Mouse (Mus musculus): ENCODE results near the gene Rbfox3. TPM values are rescaled to one million over a fixed set of nuclear protein-coding genes. Genes with fewer than 3 reads are reported as not detected.
A peak's percentile ranks its signal among the peaks of the same experiment; 100 is the strongest.

The Rbfox3 gene
- polyA plus RNA-seq, 1 experiment from 2014 or later: 7.6 TPM

DNA sequence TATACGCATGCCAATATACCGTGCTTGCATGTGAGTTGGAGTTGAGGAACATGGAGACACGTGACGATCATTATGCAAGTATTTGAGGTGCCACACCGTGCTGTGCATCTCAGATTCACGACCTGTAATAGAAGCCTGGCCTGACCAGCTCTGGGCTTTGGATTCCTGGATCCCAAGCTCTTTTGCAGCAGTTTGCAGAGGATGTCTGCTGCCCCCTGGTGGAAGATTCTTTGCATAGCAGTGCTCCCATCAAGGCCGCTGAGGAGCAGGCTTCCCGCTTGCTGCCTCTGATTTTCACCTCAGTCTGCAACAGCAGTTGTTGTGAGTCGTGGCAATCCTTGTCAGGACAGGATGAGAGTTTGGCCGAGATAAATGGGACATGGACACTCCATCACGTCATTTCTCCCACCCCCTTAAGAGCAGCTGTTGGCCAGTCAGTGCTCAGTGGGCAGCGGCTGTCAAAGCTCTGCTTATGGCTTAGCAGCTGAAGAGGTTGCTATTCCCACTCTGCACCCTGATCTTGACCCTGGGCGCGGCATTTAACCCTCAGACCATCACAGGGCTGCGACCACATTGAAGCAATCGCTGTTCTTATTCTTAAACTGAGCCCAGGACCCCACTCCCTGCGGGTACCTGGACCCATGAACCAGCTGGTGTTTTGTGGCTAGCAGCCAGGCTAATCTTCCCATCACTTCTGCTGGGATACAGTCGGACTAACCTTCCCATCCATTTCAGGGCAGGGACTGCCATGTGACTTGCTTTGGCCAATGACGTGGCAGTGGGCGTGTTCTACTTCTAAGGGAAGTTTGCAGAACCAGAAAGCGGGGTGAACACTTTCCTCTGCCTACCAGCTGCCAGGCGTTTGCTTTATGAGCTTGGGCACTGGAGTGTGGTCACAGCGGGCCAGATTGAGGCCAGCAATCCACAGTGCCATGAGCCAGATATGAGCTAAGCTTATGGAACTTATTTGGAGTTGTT lies 172.3 kb downstream of the Rbfox3 start:
- Histone ChIP-seq H3K9me3 (replicated peaks) (no peaks in the 10 kb centered on the region), H3K4me3 (peak overlapping the region; percentile 46), H3K27ac (replicated peaks) (peak overlapping the region; percentile 68), H3K4me1 (peaks cover 76% of the 10 kb centered on the region), H3K27me3 (ENCODE audit: low read depth, poor library complexity, severe bottlenecking) (peaks cover 13% of the 10 kb centered on the region), H3K36me3 (no peaks in the 10 kb centered on the region)
- DNase-seq (ENCODE audit: low spot score): peak; percentile 86
- 11% methylated on average over 23 of the region's 23 CpGs for WGBS

- WGBS: 28% methylated on average over 6 of the region's 7 CpGs
- Histone ChIP-seq H3K27ac (replicated peaks) (no peak overlapping the region), H3K9me3 (replicated peaks) (no peaks in the 10 kb centered on the region), H3K4me1 (peaks cover 69% of the 10 kb centered on the region), H3K4me3 (no peak overlapping the region), H3K36me3 (no peaks in the 10 kb centered on the region), H3K27me3 (ENCODE audit: low read depth, poor library complexity, severe bottlenecking) (peaks cover 5% of the 10 kb centered on the region)
- no peak for DNase-seq (ENCODE audit: low spot score)
Measured at GRCm38 (mm10) chr11:118738323-118738722, 173.1 kb downstream of the Rbfox3 start.

- WGBS: 76% methylated on average over 3 of the region's 3 CpGs
- Histone ChIP-seq H3K9me3 (replicated peaks) (no peaks in the 10 kb centered on the region), H3K27me3 (ENCODE audit: low read depth, poor library complexity, severe bottlenecking) (no peaks in the 10 kb centered on the region; the same call in 1 of the 2 replicates), H3K27ac (replicated peaks) (no peak overlapping the region), H3K36me3 (no peaks in the 10 kb centered on the region), H3K4me3 (no peak overlapping the region), H3K4me1 (peaks cover 73% of the 10 kb centered on the region)
- DNase-seq (ENCODE audit: low spot score): no peak
Measured at GRCm38 (mm10) chr11:118737821-118738220, 173.6 kb downstream of the Rbfox3 start.

GRCm38 (mm10) chr11:118736993-118737392 lies 174.4 kb downstream of the Rbfox3 start:
- H3K4me3 ChIP-seq: no peak overlapping the region
- H3K27me3 ChIP-seq (ENCODE audit: low read depth, poor library complexity, severe bottlenecking): no peaks in the 10 kb centered on the region; the same call in 1 of the 2 replicates
- WGBS: 89% methylated on average over 4 of the region's 4 CpGs
- H3K27ac ChIP-seq (replicated peaks): no peak overlapping the region
- no peaks in the 10 kb centered on the region for H3K9me3 ChIP-seq (replicated peaks)
- H3K4me1 ChIP-seq: peaks cover 74% of the 10 kb centered on the region
- no peaks in the 10 kb centered on the region for H3K36me3 ChIP-seq
- DNase-seq (ENCODE audit: low spot score): no peak

GRCm38 (mm10) chr11:118731655-118732054 lies 179.7 kb downstream of the Rbfox3 start:
- Histone ChIP-seq H3K36me3 (no peaks in the 10 kb centered on the region; the same call in 1 of the 2 replicates), H3K27ac (replicated peaks) (no peak overlapping the region), H3K4me1 (peaks cover 65% of the 10 kb centered on the region), H3K4me3 (no peak overlapping the region), H3K9me3 (replicated peaks) (no peaks in the 10 kb centered on the region), H3K27me3 (ENCODE audit: low read depth, poor library complexity, severe bottlenecking) (no peaks in the 10 kb centered on the region; the same call in 1 of the 2 replicates)
- WGBS: 92% methylated on average over 5 of the region's 5 CpGs
- DNase-seq (ENCODE audit: low spot score): no peak

DNA sequence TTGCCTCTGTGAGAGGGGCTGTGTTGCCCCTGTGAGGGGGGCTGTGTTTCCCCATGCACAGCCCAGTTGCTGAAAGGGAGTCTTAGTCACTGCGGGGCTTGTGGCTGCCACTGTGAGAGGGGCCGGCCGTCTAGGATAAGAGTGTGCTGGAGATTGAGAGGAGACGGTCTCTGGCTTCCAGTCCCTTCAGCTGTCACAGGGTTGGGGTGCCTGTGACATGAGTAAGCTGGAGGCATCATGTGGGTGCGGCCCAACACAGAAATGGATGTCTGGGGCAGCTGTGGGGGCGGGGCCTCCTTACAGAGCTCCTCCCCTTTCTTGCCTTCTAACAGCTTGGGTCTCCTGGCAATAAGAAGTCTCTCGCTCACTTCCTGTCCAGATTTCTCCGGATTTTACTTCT lies 182.0 kb downstream of the Rbfox3 start:
- Histone ChIP-seq H3K36me3 (no peaks in the 10 kb centered on the region; the same call in 1 of the 2 replicates), H3K4me1 (peaks cover 57% of the 10 kb centered on the region), H3K4me3 (no peak overlapping the region), H3K27me3 (ENCODE audit: low read depth, poor library complexity, severe bottlenecking) (no peaks in the 10 kb centered on the region), H3K9me3 (replicated peaks) (no peaks in the 10 kb centered on the region), H3K27ac (replicated peaks) (peak overlapping the region; percentile 39; the same call in 1 of the 2 replicates)
- WGBS: 46% methylated on average over 8 of the region's 8 CpGs
- no peak for DNase-seq (ENCODE audit: low spot score)

GRCm38 (mm10) chr11:118728797-118729196 lies 182.6 kb downstream of the Rbfox3 start:
- no peak overlapping the region for H3K4me3 ChIP-seq
- H3K36me3 ChIP-seq: no peaks in the 10 kb centered on the region; the same call in 1 of the 2 replicates
- H3K9me3 ChIP-seq (replicated peaks): no peaks in the 10 kb centered on the region
- DNase-seq (ENCODE audit: low spot score): no peak
- peaks cover 57% of the 10 kb centered on the region for H3K4me1 ChIP-seq
- WGBS: 81% methylated on average over 12 of the region's 12 CpGs
- H3K27me3 ChIP-seq (ENCODE audit: low read depth, poor library complexity, severe bottlenecking): no peaks in the 10 kb centered on the region
- H3K27ac ChIP-seq (replicated peaks): peak overlapping the region; percentile 71

DNA sequence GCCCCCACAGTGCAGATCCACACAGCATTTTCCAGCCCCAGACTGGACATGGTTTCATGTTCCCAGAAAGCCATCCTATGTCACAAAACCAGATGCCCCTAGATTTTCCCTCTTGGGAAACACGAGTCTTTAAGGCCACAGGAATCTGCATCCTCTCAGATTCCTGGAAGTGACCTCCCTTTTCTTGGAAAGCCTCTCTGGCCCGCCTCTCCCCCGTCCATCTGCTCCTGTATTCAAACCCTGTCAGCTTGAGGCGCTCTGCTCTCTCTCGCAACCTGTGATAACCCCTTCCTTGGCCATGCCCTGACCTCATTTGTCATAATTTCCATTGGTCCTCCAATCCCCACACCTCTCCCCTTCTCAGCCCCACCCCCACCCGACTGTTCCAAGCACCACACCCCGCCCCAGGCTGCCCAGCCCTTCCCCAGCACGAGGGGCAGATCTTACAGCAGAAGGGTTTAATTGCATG lies 183.3 kb downstream of the Rbfox3 start:
- no peaks in the 10 kb centered on the region for H3K9me3 ChIP-seq (replicated peaks)
- H3K27ac ChIP-seq (replicated peaks): peak overlapping the region; percentile 71
- H3K27me3 ChIP-seq (ENCODE audit: low read depth, poor library complexity, severe bottlenecking): no peaks in the 10 kb centered on the region
- H3K36me3 ChIP-seq: no peaks in the 10 kb centered on the region; the same call in 1 of the 2 replicates
- DNase-seq (ENCODE audit: low spot score): peak; percentile 20
- no peak overlapping the region for H3K4me3 ChIP-seq
- 31% methylated on average over 8 of the region's 8 CpGs for WGBS
- H3K4me1 ChIP-seq: peaks cover 55% of the 10 kb centered on the region

DNA sequence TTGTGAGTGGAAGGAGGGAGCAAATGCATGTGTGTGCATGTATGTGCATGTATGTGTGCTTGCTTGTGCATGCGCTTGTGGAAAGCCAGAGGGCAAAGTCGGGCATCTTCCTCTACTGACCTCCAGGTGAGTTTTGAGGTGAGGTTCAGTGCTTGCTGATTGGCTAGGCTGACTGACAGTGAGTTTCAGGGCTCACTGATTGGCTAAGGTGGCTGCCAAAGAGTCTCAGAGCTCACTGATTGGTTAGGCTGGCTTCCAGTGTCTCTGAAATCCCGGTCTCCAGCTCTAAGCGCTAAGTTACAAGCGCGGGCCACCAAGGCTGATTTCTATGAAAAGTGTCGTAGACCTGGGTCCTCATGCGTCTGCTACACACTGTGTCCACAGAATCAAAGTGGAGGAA lies 185.0 kb downstream of the Rbfox3 start:
- Histone ChIP-seq H3K4me1 (peaks cover 50% of the 10 kb centered on the region), H3K4me3 (no peak overlapping the region), H3K9me3 (replicated peaks) (no peaks in the 10 kb centered on the region), H3K36me3 (no peaks in the 10 kb centered on the region; the same call in 1 of the 2 replicates), H3K27ac (replicated peaks) (no peak overlapping the region), H3K27me3 (ENCODE audit: low read depth, poor library complexity, severe bottlenecking) (no peaks in the 10 kb centered on the region)
- WGBS: 76% methylated on average over 8 of the region's 8 CpGs
- DNase-seq (ENCODE audit: low spot score): no peak

DNA sequence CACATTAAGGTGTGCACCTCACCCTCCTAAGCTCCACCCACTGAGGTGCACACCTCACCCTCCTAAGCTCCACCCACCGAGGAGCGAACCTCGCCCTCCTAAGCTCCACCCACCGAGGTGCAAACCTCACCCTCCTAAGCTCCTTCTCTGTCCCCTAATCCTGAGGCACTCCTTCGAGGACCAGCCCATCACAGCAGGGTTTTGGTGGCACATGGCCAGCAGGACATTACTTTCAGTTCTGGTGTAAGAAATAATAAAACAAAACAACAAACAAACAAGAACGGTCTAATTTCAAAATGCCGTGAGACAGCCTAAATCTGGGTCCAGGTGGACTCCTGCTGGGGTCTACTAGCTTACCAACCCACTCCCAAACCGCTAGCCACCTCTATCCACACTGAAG lies 187.0 kb downstream of the Rbfox3 start:
- no peaks in the 10 kb centered on the region for H3K9me3 ChIP-seq (replicated peaks)
- DNase-seq (ENCODE audit: low spot score): no peak
- H3K4me3 ChIP-seq: no peak overlapping the region
- WGBS: 83% methylated on average over 8 of the region's 8 CpGs
- H3K27ac ChIP-seq (replicated peaks): no peak overlapping the region; the same call in 1 of the 2 replicates
- no peaks in the 10 kb centered on the region for H3K27me3 ChIP-seq (ENCODE audit: low read depth, poor library complexity, severe bottlenecking)
- no peaks in the 10 kb centered on the region for H3K36me3 ChIP-seq
- peaks cover 48% of the 10 kb centered on the region for H3K4me1 ChIP-seq

GRCm38 (mm10) chr11:118723166-118723565 lies 188.2 kb downstream of the Rbfox3 start:
- Histone ChIP-seq H3K36me3 (no peaks in the 10 kb centered on the region), H3K4me1 (peaks cover 35% of the 10 kb centered on the region), H3K27ac (replicated peaks) (no peak overlapping the region), H3K27me3 (ENCODE audit: low read depth, poor library complexity, severe bottlenecking) (no peaks in the 10 kb centered on the region), H3K4me3 (no peak overlapping the region), H3K9me3 (replicated peaks) (no peaks in the 10 kb centered on the region)
- 70% methylated on average over 8 of the region's 8 CpGs for WGBS
- DNase-seq (ENCODE audit: low spot score): no peak

- Histone ChIP-seq H3K4me3 (no peak overlapping the region), H3K9me3 (replicated peaks) (no peaks in the 10 kb centered on the region), H3K4me1 (peaks cover 27% of the 10 kb centered on the region), H3K36me3 (no peaks in the 10 kb centered on the region), H3K27ac (replicated peaks) (peak overlapping the region; percentile 42; the same call in 1 of the 2 replicates), H3K27me3 (ENCODE audit: low read depth, poor library complexity, severe bottlenecking) (no peaks in the 10 kb centered on the region)
- WGBS: 73% methylated on average over 6 of the region's 6 CpGs
- DNase-seq (ENCODE audit: low spot score): no peak
Measured at GRCm38 (mm10) chr11:118721898-118722297, 189.5 kb downstream of the Rbfox3 start.
